8 mouse cellular contexts compared by ENCODE assay signal in the genomic region with DNA sequence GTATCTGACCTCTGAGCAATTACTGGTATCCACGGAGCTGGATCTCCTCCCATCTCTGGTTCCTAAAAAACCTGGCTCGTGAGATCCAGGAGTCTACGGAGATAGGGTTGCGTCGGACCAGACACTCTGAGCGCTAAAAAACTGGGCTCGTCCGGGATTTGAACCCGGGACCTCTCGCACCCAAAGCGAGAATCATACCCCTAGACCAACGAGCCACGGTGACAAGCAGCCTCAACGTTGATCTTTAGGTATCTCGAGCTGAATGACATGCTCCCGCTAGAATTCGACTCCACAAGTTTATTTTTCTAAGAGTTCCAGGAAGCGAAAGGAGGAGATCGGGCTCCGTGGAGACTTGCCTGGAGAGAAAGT. TPM values are rescaled to one million over a fixed set of nuclear protein-coding genes. Genes with fewer than 3 reads are reported as not detected.
DNase-seq lines count a peak whose midpoint lies in the region; ATAC-seq and TF ChIP-seq lines count a peak whose summit lies in the region.

No protein-coding gene starts in this region.

- no peak for TF ChIP-seq CTCF in hindbrain, postnatal 0 days (IDR thresholded peaks at IDR 0.05; ENCODE audit: low read depth)

- H3K4me3 ChIP-seq in hindbrain, postnatal 0 days (ENCODE audit: low read length): peak overlapping the region; percentile 72
- H3K4me3 ChIP-seq in midbrain, embryonic 10.5 days: peak overlapping the region; percentile 80

- 0 out of 2 replicates have a peak, but pooled peaks cover 1% of the 10 kb centered on the region for H3K4me1 ChIP-seq in hindbrain, postnatal 0 days (ENCODE audit: insufficient read depth, low read length)
- peaks cover 38% of the 10 kb centered on the region for H3K4me1 ChIP-seq in midbrain, embryonic 10.5 days

- no peaks in the 10 kb centered on the region for H3K36me3 ChIP-seq in hindbrain, postnatal 0 days (ENCODE audit: insufficient read depth, low read length)
- H3K36me3 ChIP-seq in midbrain, embryonic 10.5 days: no peaks in the 10 kb centered on the region

- H3K27me3 ChIP-seq in hindbrain, postnatal 0 days (ENCODE audit: insufficient read depth, low read length): no peaks in the 10 kb centered on the region
- peaks cover 20% of the 10 kb centered on the region for H3K27me3 ChIP-seq in midbrain, embryonic 10.5 days (ENCODE audit: low read depth, poor library complexity, severe bottlenecking)

- peak; percentile 54 to 90 for DNase-seq in frontal cortex, adult 2 months (ENCODE audit: extremely low spot score in 1 of 2, low spot score in 1 of 2)
- peak; percentile 84 to 87 for DNase-seq in cerebellum, postnatal 25 days
- peak; percentile 80 for DNase-seq in gastrocnemius, adult 18-20 months (ENCODE audit: low spot score)
- DNase-seq in hindbrain, postnatal 0 days (ENCODE audit: low spot score): peak; percentile 85
- peak; percentile 51 for DNase-seq in left cerebral cortex, postnatal 4 days
- DNase-seq in midbrain, embryonic 10.5 days (ENCODE audit: low spot score): peak; percentile 86
- peak; percentile 75 for DNase-seq in right cerebral cortex, postnatal 4 days

- peak overlapping the region; percentile 65 for H3K4me2 ChIP-seq in hindbrain, postnatal 0 days (ENCODE audit: low read depth, low read length)

- no peak for ATAC-seq in frontal cortex, adult (ENCODE audit: low TSS enrichment)
- 0 out of 2 replicates have a peak, but pooled peaks have one; percentile 16 for ATAC-seq in hindbrain, postnatal 0 days

- H3K9ac ChIP-seq in hindbrain, postnatal 0 days (replicated peaks; ENCODE audit: low read length): peak overlapping the region; percentile 61

- 0 out of 2 replicates have a peak overlapping the region, but pooled peaks have one; percentile 74 for H3K27ac ChIP-seq in hindbrain, postnatal 0 days
- peak overlapping the region; percentile 82 for H3K27ac ChIP-seq in midbrain, embryonic 10.5 days (replicated peaks)

- WGBS in hindbrain, postnatal 0 days: under 1% methylated on average over 20 of the region's 20 CpGs
- WGBS in midbrain, embryonic 10.5 days: 0% methylated on average over 20 of the region's 20 CpGs

- intact Hi-C loops in left cerebral cortex, postnatal 4 days (cut with DNase I): loop anchor here (10.0 kb wide), 1 partner anchor 352 kb away; a partner anchor contains a TSS

- H3K9me3 ChIP-seq in hindbrain, postnatal 0 days (ENCODE audit: low read length): no peaks in the 10 kb centered on the region
- no peaks in the 10 kb centered on the region for H3K9me3 ChIP-seq in midbrain, embryonic 10.5 days (replicated peaks)

RNA-seq across cellular contexts. Expression of a gene that starts 17.7 kb away (rescaled TPM):
- 7.9 and 8.4 TPM in 2 replicates for polyA plus RNA-seq in frontal cortex, adult 2 months (2012; rRNA removed)
- total RNA-seq in gastrocnemius, adult 18-20 months (2021): 1 to 10 TPM; 2.1 to 2.8 TPM
- total RNA-seq in hindbrain, postnatal 0 days (2014; rRNA removed): 17.1 and 28.1 TPM in 2 replicates
- 9.4 and 10.3 TPM in 2 replicates for polyA plus RNA-seq in hindbrain, postnatal 0 days (2015; fragmentation: Nextera tagmentation; extraction: Ambion mirVana)
- 1 to 10 TPM; 6.4 to 7.3 TPM for total RNA-seq in left cerebral cortex, postnatal 4 days (2021)
- 27.5 and 28.7 TPM in 2 replicates for polyA plus RNA-seq in midbrain, embryonic 10.5 days (2016; fragmentation: Nextera tagmentation; extraction: Ambion mirVana)

RNA-seq across cellular contexts. Expression of a gene that starts 53.0 kb away (rescaled TPM):
- polyA plus RNA-seq in frontal cortex, adult 2 months (2012; rRNA removed): 27.8 and 32.2 TPM in 2 replicates
- total RNA-seq in gastrocnemius, adult 18-20 months (2021): 1 to 10 TPM; 2.5 to 2.9 TPM
- total RNA-seq in hindbrain, postnatal 0 days (2014; rRNA removed): 37.6 and 44.0 TPM in 2 replicates
- 21.5 and 21.6 TPM in 2 replicates for polyA plus RNA-seq in hindbrain, postnatal 0 days (2015; fragmentation: Nextera tagmentation; extraction: Ambion mirVana)
- total RNA-seq in left cerebral cortex, postnatal 4 days (2021): 10 to 100 TPM; 42.1 to 42.4 TPM
- polyA plus RNA-seq in midbrain, embryonic 10.5 days (2016; fragmentation: Nextera tagmentation; extraction: Ambion mirVana): 19.8 and 25.7 TPM in 2 replicates

RNA-seq across cellular contexts. Expression of a gene that starts 54.3 kb away (rescaled TPM):
- 0.04 TPM in 1 of 2 replicates, not detected in the other for polyA plus RNA-seq in frontal cortex, adult 2 months (2012; rRNA removed)
- total RNA-seq in gastrocnemius, adult 18-20 months (2021): not detected
- total RNA-seq in hindbrain, postnatal 0 days (2014; rRNA removed): 0.10 TPM in 1 of 2 replicates, not detected in the other
- polyA plus RNA-seq in hindbrain, postnatal 0 days (2015; fragmentation: Nextera tagmentation; extraction: Ambion mirVana): 0.14 and 0.26 TPM in 2 replicates
- total RNA-seq in left cerebral cortex, postnatal 4 days (2021): not detected
- 0.12 and 0.19 TPM in 2 replicates for polyA plus RNA-seq in midbrain, embryonic 10.5 days (2016; fragmentation: Nextera tagmentation; extraction: Ambion mirVana)

Comparison
In these comparisons a context has a peak if more than half of its experiments do, and no peak if none do; other contexts are left out.
1. RNA of a gene that starts 53.0 kb away (total RNA-seq): 37.6 to 44.0 TPM in hindbrain, postnatal 0 days and 42.1 to 42.4 TPM in left cerebral cortex, postnatal 4 days; 2.5 to 2.9 TPM in gastrocnemius, adult 18-20 months; every median in the first group is over 10 times any median in the second.
2. Peak in every context shown above with its lines, with median percentiles within 50 percentile points of each other: DNase-seq.